Mouse (Mus musculus): Measurements from ENCODE around the gene 1600014C23Rik. TPM values are rescaled to one million over a fixed set of nuclear protein-coding genes. Genes with fewer than 3 reads are reported as not detected.

The 1600014C23Rik gene
- total RNA-seq, 2 experiments from 2014 or later, result not detected

DNA sequence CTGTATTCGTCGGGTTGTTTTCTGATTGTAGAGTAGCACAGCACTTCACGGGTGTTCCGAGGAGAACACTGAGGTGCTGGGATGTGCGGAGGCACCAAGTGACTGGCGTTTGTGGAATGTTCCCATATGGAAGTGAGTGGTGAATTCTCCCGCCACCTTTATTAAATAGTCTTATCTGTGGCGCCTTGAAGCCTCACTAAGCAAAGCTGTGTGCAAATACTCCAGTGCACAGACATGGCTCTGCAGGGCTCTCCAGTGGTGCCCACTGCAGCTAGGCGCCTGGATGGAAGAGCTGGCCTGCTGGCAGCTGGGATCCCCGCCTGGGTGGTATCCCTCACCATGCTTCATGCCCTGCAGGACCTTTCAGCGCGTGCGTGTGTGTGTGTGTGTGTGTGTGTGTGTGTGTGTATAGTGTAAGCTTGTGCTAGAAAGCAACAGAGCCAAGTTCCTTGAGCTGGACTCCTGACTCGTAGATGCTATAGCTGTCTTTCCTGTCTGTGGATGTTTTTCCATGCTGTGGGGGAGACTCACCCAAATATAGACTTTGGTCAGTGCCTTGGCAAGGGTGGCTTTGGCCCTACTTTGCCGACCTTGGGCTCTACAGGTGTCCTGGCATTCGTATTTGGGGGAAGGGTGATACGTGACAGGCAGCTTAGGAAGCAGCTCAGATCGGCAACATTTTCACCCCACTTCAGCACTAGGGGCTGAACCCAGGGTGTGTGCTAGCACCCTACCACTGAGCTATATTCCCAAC is 39.7 kb downstream of the 1600014C23Rik start:
- DNase-seq (ENCODE audit: low spot score in 2 of 2), result no peak

DNA sequence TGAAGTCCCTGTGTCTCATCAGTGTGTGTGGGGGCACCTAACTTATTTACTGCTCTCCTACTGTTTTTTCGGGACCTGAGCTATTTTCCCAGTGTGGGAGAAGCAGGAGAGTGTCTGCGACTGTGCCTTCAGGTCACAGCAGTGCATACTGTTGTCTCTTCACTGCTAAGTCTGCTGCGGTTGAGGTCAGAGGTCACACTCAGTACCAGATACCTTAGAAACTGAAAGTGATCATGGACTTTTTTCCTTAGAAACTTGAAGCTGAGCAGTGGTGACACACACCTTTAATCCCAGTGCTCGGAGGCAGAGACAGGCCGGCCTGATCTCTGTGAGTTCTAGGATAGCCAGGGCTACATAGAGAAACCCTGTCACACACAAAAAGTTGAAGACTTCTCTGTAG is 41.5 kb downstream of the 1600014C23Rik start:
- no peak for DNase-seq (ENCODE audit: low spot score in 2 of 2)

DNA sequence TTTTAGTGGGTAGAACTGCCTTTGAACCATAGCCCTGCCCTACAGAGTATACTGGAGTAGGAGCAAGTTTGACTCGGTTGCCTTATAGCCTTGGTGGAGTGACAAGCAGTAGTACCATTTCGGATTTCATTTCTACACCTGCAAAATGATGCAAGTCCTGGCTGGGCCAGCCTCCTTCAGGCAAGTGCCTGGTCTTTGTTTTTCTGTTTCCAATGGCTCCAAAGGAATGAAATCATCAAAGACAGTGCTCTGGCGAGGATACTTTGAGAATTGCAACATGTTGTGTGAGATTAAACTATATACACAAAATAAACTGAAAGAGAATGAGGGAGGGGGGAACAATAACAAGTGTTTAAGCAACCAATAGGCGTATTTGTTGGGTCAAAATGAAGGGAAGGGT is 43.6 kb downstream of the 1600014C23Rik start:
- no peak for DNase-seq (ENCODE audit: low spot score in 2 of 2)

DNA sequence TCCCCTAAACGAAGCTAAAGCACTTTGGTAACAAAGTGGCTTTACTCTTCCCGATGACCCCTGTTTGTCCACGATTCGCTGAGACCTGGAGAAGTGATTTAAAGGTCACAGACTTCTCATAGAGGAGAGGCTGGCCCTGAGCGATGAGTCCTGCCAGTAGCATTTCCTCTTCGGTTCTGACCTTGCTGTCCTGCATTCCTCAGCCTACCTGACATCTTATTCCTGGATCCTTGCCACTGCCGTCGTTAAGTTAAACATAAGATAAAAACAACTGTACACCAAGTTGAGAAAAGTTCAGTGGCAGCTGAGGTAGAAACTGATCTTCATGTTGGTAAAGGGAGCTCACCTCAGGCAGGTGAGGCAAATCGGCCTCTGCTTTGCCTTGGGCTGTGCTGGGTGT is 44.5 kb downstream of the 1600014C23Rik start:
- no peak for DNase-seq (ENCODE audit: low spot score in 2 of 2)

DNA sequence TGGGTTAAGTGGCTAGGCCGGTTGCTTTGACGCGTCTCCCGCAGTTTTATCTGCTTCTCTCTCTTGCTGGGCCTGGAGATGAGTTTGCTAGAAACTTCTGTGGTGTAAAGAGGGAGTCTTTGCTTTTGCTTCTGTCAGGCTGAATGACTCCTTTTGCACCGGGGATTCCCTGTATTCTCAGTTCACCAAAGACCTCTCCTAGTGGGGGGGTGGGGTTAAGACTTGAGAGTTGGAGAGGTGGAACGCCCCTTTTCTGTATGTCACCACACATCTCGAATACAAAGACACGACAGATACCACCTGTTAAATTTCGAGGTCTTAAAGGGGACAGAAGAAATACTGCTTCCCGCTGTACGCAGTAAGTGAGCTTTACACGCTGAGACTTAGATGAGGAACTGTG is 46.9 kb downstream of the 1600014C23Rik start, which contains the start of gene Tmem63b:
Gene Tmem63b (minus strand): TSS at position 190 of the 400 bp plus-strand sequence.
- DNase-seq (ENCODE audit: low spot score in 2 of 2), result no peak

DNA sequence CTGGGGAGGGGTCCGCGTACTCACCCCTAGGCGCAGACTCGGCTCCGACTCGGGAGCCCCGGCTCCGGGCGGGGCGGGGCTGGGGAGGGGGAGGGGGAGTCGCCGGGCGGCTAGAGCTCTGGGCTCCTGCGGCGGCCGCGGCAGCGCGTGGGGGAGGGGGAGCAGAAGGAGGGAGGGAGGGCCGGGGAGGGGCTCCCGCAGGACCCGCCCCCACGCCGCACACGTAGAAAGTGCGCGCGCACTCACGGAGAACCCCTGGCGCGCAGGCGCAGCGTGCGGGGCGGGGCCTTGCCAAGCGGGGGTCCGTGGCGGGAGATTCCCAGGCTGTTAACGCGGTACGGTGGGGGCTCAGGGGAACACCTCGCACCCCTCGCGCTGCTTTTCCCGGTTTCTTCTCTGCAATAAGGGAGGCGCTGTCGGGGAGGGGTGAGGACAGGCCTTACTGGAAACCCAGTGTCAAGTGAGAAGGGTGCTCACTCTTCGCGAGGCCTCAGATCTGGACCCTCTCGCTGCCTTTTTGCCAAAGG is 47.5 kb downstream of the 1600014C23Rik start, which contains the start of gene Mrpl14:
Gene Mrpl14 (plus strand): TSS at position 230 of the 527 bp plus-strand sequence.
- peak; percentile 86 to 89 for DNase-seq (ENCODE audit: low spot score in 2 of 2)

DNA sequence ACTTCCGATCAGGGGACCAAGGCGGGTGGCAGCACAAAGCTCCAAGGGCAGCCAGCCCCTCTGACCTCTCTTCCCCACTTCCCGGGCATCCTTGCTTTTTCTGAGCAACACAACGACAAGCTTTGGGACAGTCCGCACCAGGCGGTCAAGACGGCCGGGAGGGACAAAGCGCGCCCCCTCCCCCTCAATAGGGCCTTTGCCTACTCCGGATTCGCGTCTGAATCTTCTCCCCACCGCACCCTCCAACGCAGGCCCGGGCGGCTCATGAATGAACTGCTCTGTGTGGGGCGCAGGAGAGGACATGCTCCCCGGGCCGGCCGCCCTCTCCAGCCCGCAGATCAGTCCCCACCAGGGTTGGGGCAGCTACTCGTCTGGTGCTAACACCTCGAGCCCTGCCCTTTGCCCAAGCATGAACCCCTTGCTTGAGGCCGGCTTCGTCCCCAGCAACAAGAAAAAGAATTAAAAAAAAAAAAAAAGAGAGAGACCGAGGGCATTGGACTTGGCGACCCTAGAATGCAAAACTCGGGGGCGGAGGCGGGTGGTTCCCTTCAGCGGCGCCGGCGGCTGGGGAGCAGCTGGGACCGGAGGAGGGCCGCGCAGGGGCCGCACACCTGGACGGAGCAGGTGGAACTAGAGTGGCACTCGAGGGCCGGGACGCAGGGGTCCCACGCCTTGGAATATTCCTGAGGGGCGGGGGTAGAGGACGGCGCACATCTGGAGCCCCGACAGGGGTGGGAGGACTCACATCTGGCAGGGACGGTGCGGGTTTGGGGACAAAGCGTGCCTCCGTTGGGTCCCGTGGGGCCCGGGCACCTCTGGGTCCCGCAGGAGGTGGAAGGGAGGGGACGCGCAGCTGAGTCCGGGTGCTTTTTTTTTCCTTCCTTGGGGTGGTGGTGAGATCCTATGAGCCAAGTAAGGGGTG is 48.2 kb downstream of the 1600014C23Rik start:
- DNase-seq (ENCODE audit: low spot score in 2 of 2), result no peak

DNA sequence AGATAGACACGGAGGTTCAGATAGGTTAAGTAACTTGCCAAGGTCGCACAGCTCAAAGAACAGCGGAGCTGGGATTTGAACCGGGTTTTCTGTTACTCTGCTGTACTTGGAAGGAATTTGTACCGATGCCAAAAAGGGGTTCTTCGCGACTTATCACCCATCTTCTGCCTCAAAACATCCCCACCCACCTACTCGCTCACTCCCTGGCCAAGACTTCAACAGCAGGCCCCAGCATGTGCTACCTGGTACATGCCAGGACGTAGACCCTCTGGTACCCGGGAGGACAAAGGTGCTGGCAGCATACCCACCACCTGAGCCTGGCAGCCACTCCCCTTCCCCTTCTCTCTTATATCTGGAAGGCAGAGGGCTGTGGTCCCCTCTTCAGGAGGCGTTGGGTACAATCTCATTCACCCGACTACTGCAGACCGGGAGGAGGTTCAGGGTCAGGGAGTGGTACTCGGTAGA is 48.9 kb downstream of the 1600014C23Rik start:
- DNase-seq (ENCODE audit: low spot score in 2 of 2), result no peak

Other genes with a start within 250 kb of the 1600014C23Rik start
- 10 to 100 TPM; 18.4 to 19.0 TPM for gene Aars2, start 227.0 kb downstream of the 1600014C23Rik start, total RNA-seq (2021)
- gene Tcte1, start 210.4 kb downstream of the 1600014C23Rik start, total RNA-seq (2021), result not detected
- gene Tmem151b, start 184.2 kb downstream of the 1600014C23Rik start, total RNA-seq (2021), result 1 to 10 TPM; 1.7 to 3.7 TPM
- 1 to 10 TPM; 3.0 to 4.5 TPM for gene Nfkbie, start 178.1 kb downstream of the 1600014C23Rik start, total RNA-seq (2021)
- gene Slc35b2, start 170.0 kb downstream of the 1600014C23Rik start, total RNA-seq (2021), result 10 to 100 TPM; 69.2 to 71.8 TPM
- 1,000 to 10,000 TPM; 1,575 to 1,663 TPM for gene Hsp90ab1, start 160.6 kb downstream of the 1600014C23Rik start, total RNA-seq (2021)
- gene Slc29a1, start 134.2 kb downstream of the 1600014C23Rik start, total RNA-seq (2021), result 100 to 1,000 TPM; 138 to 145 TPM
- gene Mymx, start 131.7 kb downstream of the 1600014C23Rik start, total RNA-seq (2021), result 1 to 10 TPM; 1.6 to 4.0 TPM
- 1 to 10 TPM in 1 of 2 experiments, not detected in 1; 2.2 TPM for gene Capn11, start 74.5 kb downstream of the 1600014C23Rik start, total RNA-seq (2021)
- 100 to 1,000 TPM in 1 of 2 experiments, 10 to 100 TPM in 1; 95.6 to 103 TPM for gene Mrpl14, start 47.5 kb downstream of the 1600014C23Rik start, total RNA-seq (2021)
- 10 to 100 TPM; 49.5 to 57.6 TPM for gene Tmem63b, start 46.9 kb downstream of the 1600014C23Rik start, total RNA-seq (2021)